Mouse (Mus musculus): ENCODE measurements at regions not wholly inside any gene's neighbourhood (a gene's known extent, or its start where the extent isn't known, plus 50 kb on each side); places are given as distances from the start of the nearest gene placed in this dataset.

DNA sequence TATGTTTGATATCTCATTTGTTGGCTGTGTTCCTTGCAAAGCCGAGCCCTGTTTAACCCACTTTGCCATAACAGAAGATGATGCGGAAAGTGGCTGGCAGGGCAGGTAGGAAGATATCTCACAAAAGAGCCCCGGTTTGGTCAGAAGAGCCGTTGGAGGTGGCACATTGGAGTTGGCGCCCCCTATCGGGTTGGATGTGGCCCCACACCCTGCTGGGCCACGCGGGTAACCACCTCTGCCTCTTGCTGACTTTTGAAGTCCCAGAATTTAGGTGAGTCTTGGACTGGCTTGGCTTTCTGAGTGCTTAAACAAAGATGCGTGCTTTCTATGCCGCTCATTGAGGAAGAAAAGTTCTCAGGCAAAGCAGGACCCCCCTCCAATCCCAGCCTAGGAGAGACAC is 56.1 kb downstream of the Gm4791 start:
- H3K27me3 ChIP-seq (replicated peaks): no peaks in the 10 kb centered on the region
- H3K4me1 ChIP-seq: no peaks in the 10 kb centered on the region
- peaks cover 38% of the 10 kb centered on the region for H3K9me3 ChIP-seq
- TF ChIP-seq FLI1 (IDR thresholded peaks at IDR 0.05; ENCODE audit: low read length) (no peak), GATA1 (IDR thresholded peaks at IDR 0.05; ENCODE audit: borderline replicate concordance, low read length) (no peak)
- no peak overlapping the region for H3K4me3 ChIP-seq (replicated peaks)
- no peaks in the 10 kb centered on the region for H3K36me3 ChIP-seq (replicated peaks; ENCODE audit: low read length)

DNA sequence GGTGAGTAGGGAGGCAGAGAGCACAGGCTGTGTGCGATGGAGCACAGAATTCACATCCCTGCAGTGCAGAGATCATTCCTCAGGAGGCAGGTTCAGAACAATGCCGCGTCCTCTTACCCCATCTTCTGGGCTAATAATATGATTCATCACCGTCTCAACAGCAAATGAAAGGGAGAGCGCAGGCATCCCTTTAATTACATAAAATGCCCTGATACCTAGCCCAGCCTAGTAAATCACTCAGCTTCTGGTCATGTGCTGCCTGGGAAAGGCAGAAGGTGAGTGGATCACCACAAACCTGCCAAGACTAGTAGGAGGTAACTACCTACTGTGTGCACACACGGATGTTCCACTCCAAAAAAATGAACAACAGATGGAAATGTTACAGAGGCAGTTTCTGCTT is 57.0 kb downstream of the Gm4791 start:
- no peak overlapping the region for H3K4me3 ChIP-seq (replicated peaks)
- TF ChIP-seq GATA1 (IDR thresholded peaks at IDR 0.05; ENCODE audit: borderline replicate concordance, low read length): no peak
- no peak for TF ChIP-seq FLI1 (IDR thresholded peaks at IDR 0.05; ENCODE audit: low read length)
- no peaks in the 10 kb centered on the region for H3K27me3 ChIP-seq (replicated peaks)
- H3K9me3 ChIP-seq: peaks cover 31% of the 10 kb centered on the region
- no peaks in the 10 kb centered on the region for H3K36me3 ChIP-seq (replicated peaks; ENCODE audit: low read length)
- H3K4me1 ChIP-seq: no peaks in the 10 kb centered on the region

DNA sequence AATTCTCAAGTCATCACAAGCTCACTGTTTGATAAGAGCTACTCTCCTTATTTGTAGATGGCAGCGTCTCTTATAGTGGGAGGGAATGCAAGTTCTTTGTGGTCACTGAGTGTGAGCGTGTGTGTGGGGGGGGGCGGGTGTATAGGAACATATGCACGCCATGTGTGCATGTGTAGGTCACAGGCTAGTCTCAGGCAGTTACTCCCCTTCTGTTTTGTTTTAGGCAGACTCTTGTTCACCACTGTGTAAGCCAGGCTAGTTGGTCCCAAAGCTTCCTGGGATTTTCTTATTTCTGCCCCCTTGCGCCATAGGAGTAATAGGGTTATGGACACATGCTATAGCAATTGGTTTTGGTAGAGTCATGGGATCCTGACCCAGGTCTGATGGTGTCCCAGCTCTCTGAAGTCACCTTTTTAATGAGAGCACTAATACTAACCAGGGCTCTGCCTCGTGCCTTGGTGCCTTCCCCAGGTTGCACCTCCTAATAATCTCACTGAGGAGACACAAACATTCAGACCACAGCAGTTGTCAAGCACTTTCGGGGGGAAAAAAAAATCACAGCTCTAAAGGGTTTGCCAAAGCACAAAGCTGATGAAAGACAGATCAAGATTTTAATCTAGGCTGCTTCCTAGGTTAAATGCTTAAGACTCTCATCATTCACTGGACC is 60.9 kb downstream of the Gm4791 start:
- Histone ChIP-seq H3K4me3 (replicated peaks) (no peak overlapping the region), H3K9me3 (peaks cover 19% of the 10 kb centered on the region), H3K27me3 (replicated peaks) (no peaks in the 10 kb centered on the region), H3K4me1 (no peaks in the 10 kb centered on the region), H3K36me3 (replicated peaks; ENCODE audit: low read length) (no peaks in the 10 kb centered on the region)
- TF ChIP-seq GATA1 (IDR thresholded peaks at IDR 0.05; ENCODE audit: borderline replicate concordance, low read length) (no peak), FLI1 (IDR thresholded peaks at IDR 0.05; ENCODE audit: low read length) (no peak)

DNA sequence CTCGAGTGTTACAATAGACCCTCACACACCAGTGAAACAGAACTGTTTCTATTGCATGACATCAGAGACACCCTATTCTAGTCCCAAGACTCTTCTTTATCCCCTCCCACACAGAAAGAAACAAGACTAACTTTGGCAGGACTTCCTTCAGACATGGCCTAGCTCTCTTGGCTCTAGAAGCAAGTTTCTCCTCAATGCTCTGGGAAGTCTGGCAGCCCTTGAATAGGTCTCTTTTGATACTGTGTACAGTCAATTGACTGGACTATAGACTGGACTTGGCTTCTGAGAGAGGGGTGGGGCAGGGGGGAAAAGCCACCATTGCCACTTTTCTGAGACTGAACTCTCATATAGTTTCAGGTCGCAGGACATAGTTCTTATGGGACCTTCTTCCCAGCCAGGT is 62.2 kb downstream of the Gm4791 start:
- no peaks in the 10 kb centered on the region for H3K27me3 ChIP-seq (replicated peaks)
- no peak overlapping the region for H3K4me3 ChIP-seq (replicated peaks)
- H3K9me3 ChIP-seq: peaks cover 15% of the 10 kb centered on the region; the same call in 1 of the 2 replicates
- TF ChIP-seq FLI1 (IDR thresholded peaks at IDR 0.05; ENCODE audit: low read length) (no peak), GATA1 (IDR thresholded peaks at IDR 0.05; ENCODE audit: borderline replicate concordance, low read length) (no peak)
- H3K4me1 ChIP-seq: no peaks in the 10 kb centered on the region
- no peaks in the 10 kb centered on the region for H3K36me3 ChIP-seq (replicated peaks; ENCODE audit: low read length)

DNA sequence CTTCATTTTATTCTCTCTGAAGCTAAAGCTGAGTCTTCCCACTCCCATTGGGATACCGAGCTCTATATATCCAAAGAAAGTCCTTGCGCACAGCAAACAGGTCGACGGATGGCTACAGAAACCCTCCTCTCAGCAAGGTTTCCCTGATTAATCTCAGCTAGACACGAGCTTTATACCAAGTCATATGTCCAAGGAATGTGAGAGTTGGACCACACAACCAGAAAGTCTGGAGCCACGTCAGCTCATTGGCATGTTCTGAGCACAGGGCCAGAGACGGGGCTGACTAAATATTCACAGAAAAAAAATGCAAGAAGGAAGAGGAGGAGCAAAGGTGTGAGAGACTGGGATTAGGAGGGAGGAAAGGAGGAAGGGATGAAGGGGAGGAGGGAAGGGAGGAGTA is 64.0 kb downstream of the Gm4791 start:
- TF ChIP-seq FLI1 (IDR thresholded peaks at IDR 0.05; ENCODE audit: low read length) (no peak), GATA1 (IDR thresholded peaks at IDR 0.05; ENCODE audit: borderline replicate concordance, low read length) (no peak)
- Histone ChIP-seq H3K27me3 (replicated peaks) (no peaks in the 10 kb centered on the region), H3K9me3 (peaks cover 13% of the 10 kb centered on the region; the same call in 1 of the 2 replicates), H3K4me1 (no peaks in the 10 kb centered on the region), H3K36me3 (replicated peaks; ENCODE audit: low read length) (no peaks in the 10 kb centered on the region), H3K4me3 (replicated peaks) (no peak overlapping the region)

DNA sequence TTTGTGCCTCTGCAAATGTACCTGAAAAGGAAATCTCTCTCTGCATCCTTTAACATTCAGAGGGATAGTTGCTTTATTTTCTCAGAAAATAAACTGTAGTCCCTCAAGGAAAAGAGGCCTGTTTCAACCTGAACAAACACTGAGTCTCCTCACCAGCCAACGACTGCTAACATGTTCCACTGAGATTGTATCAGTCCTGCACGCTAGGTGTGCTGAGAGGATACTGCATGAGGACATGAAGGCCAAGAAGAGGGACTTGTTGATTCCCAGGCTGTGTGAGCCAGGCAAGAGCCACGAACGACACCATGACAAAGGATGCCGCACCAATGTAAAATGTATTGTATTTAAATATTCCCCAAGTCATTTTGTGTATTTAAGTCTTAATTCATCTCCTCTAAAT is 65.2 kb downstream of the Gm4791 start:
- no peak overlapping the region for H3K4me3 ChIP-seq (replicated peaks)
- H3K4me1 ChIP-seq: no peaks in the 10 kb centered on the region
- no peaks in the 10 kb centered on the region for H3K36me3 ChIP-seq (replicated peaks; ENCODE audit: low read length)
- H3K9me3 ChIP-seq: 0 out of 2 replicates have a peak, but pooled peaks cover 2% of the 10 kb centered on the region
- no peaks in the 10 kb centered on the region for H3K27me3 ChIP-seq (replicated peaks)
- TF ChIP-seq FLI1 (IDR thresholded peaks at IDR 0.05; ENCODE audit: low read length): no peak
- TF ChIP-seq GATA1 (IDR thresholded peaks at IDR 0.05; ENCODE audit: borderline replicate concordance, low read length): no peak

DNA sequence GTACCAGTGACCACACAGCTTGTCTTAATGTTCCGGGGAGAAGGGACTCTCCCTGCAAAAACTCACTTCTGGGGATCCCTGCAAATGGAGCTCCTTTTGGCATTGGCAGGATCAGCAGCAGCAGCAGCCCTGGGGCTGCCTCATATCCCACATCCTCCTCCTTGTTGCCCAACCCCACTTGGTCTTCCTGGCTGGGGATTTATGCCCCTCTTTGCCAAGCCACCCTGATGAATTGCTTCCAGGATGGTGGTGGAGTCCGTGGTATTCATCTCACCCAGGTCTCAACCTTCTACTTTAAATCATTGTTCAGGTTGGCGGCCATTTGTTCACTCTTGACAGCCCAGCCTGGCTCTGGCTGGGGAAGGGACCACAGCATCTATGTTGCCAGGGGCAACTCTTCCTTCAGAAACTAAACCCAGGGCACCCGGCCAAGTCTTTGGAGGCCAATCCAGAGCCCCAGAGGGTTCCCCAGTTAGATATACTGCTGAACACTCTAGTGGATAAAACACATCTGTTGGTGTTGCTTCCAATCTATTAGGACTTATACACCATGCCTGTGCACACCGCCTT is 66.0 kb downstream of the Gm4791 start:
- no peaks in the 10 kb centered on the region for H3K27me3 ChIP-seq (replicated peaks)
- H3K4me3 ChIP-seq (replicated peaks): no peak overlapping the region
- H3K9me3 ChIP-seq: 0 out of 2 replicates have a peak, but pooled peaks cover 2% of the 10 kb centered on the region
- H3K4me1 ChIP-seq: no peaks in the 10 kb centered on the region
- H3K36me3 ChIP-seq (replicated peaks; ENCODE audit: low read length): no peaks in the 10 kb centered on the region
- TF ChIP-seq FLI1 (IDR thresholded peaks at IDR 0.05; ENCODE audit: low read length) (no peak), GATA1 (IDR thresholded peaks at IDR 0.05; ENCODE audit: borderline replicate concordance, low read length) (no peak)

DNA sequence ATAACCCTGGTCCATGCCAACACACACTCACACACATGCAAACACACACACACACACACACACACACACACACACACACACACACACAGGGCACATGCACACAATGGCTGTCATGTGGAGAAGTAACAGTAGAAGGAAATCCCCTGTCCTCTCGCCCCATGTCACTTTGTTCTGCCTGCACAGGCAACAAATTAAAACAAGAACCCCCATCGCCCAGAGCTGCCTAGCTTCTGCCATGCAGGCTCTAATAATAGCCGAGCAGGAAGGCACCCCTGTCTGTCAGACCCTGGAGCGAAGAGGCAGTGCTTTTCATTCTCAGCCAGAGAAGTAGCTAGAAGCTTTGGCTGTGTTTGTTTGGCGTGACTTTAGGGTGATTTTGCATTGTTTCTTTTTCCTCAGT is 70.9 kb downstream of the Gm4791 start:
- Histone ChIP-seq H3K9me3 (peaks cover 17% of the 10 kb centered on the region; the same call in 1 of the 2 replicates), H3K4me3 (replicated peaks) (no peak overlapping the region), H3K36me3 (replicated peaks; ENCODE audit: low read length) (no peaks in the 10 kb centered on the region), H3K27me3 (replicated peaks) (no peaks in the 10 kb centered on the region), H3K4me1 (no peaks in the 10 kb centered on the region)
- TF ChIP-seq FLI1 (IDR thresholded peaks at IDR 0.05; ENCODE audit: low read length): no peak
- no peak for TF ChIP-seq GATA1 (IDR thresholded peaks at IDR 0.05; ENCODE audit: borderline replicate concordance, low read length)

DNA sequence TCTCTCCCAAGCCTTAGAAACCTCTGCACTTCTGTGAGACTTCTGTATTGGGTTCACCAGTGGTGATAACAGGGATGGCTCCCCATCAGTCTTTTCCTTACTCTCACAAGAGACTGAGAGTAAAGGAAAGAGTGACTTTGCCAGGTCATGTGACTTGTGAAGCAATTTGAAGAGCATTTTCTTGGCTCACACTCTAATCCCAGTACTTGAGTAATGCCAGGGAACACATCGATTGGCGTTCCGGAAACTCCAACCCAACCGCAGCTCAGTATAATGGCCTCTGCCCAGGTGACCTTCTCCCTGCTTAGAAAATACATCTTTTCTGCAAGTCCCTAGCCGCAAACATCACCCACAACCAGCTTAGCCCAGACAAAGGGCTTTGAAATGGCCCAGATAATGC is 72.4 kb downstream of the Gm4791 start:
- peaks cover 24% of the 10 kb centered on the region for H3K9me3 ChIP-seq
- H3K36me3 ChIP-seq (replicated peaks; ENCODE audit: low read length): no peaks in the 10 kb centered on the region
- no peak overlapping the region for H3K4me3 ChIP-seq (replicated peaks)
- H3K27me3 ChIP-seq (replicated peaks): no peaks in the 10 kb centered on the region
- TF ChIP-seq FLI1 (IDR thresholded peaks at IDR 0.05; ENCODE audit: low read length) (no peak), GATA1 (IDR thresholded peaks at IDR 0.05; ENCODE audit: borderline replicate concordance, low read length) (no peak)
- H3K4me1 ChIP-seq: no peaks in the 10 kb centered on the region

DNA sequence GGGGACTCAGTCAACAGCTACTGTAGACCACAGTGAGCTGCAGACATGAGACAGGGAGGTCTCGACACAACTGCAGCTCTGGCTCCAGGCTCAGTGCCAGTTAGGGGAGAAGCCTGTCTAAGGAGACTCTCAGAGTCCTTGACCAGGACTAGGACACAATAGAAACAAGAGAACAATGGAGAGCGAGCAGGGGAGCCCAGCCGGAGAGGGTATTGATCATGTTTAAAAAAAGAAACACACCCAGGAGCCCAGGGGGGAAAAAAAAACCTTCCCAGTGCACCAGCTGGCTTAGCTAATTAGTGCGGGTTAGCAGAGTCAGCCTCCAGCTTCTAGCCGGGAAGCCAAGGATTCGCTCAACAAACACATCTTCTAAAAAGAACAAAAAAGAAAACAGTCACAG is 78.4 kb downstream of the Gm4791 start:
- Histone ChIP-seq H3K27me3 (replicated peaks) (no peaks in the 10 kb centered on the region), H3K4me3 (replicated peaks) (no peak overlapping the region), H3K4me1 (no peaks in the 10 kb centered on the region), H3K9me3 (peaks cover 33% of the 10 kb centered on the region), H3K36me3 (replicated peaks; ENCODE audit: low read length) (no peaks in the 10 kb centered on the region)
- TF ChIP-seq FLI1 (IDR thresholded peaks at IDR 0.05; ENCODE audit: low read length) (no peak), GATA1 (IDR thresholded peaks at IDR 0.05; ENCODE audit: borderline replicate concordance, low read length) (no peak)
